Mouse (Mus musculus) kidney, postnatal 0 days (tissue): ENCODE measurements at regions not wholly inside any gene's neighbourhood (a gene's known extent, or its start where the extent isn't known, plus 50 kb on each side); places are given as distances from the start of the nearest gene placed in this dataset.
A peak's percentile ranks its signal among the peaks of the same experiment; 100 is the strongest.

Experiments used
- ATAC-seq: fragments of 200-750 bp; cut with Nextera tagmentation; replicated peaks from 2 replicates; pipeline ENCODE4 v1.8.0; 2017; ENCODE audit warnings: low read depth, moderate number of reproducible peaks, moderate TSS enrichment, moderate library complexity; ENCODE audit not compliant: low FRiP score
- DNase-seq: peaks from one replicate; pipeline ENCODE4 v3.0.0-alpha.2; 2016; ENCODE audit warnings: low spot score
- H3K27ac ChIP-seq: fragments of 300-500 bp; sonication (generic); 2 replicates; pipeline ENCODE4 v1.5.1; 2014; ENCODE audit warnings: mild to moderate bottlenecking
- H3K27me3 ChIP-seq: fragments of 300-500 bp; sonication (generic); 2 replicates; pipeline ENCODE4 v1.6.1; 2014; ENCODE audit warnings: low read length, mixed read lengths; ENCODE audit not compliant: insufficient read depth
- H3K36me3 ChIP-seq: fragments of 300-500 bp; sonication (generic); 2 replicates; pipeline ENCODE4 v1.6.1; 2014; ENCODE audit warnings: low read length, mixed read lengths; ENCODE audit not compliant: insufficient read depth
- H3K4me1 ChIP-seq: fragments of 300-500 bp; sonication (generic); replicated peaks from 2 replicates; pipeline ENCODE4 v1.6.1; 2014; ENCODE audit warnings: antibody characterized with exemption, low read length, mixed read lengths; ENCODE audit not compliant: insufficient read depth
- H3K4me2 ChIP-seq: fragments of 300-500 bp; sonication (generic); 2 replicates; pipeline ENCODE4 v1.6.1; 2014; ENCODE audit warnings: mild to moderate bottlenecking, low read length, moderate library complexity, mixed read lengths
- H3K4me3 ChIP-seq: fragments of 300-500 bp; sonication (generic); replicated peaks from 2 replicates; pipeline ENCODE4 v1.5.1; 2014; ENCODE audit warnings: low read depth, low read length
- H3K9ac ChIP-seq: fragments of 300-500 bp; sonication (generic); 2 replicates; pipeline ENCODE4 v1.6.1; 2014; ENCODE audit warnings: low read depth, low read length
- H3K9me3 ChIP-seq: fragments of 300-500 bp; sonication (generic); replicated peaks from 2 replicates; pipeline ENCODE4 v1.6.1; 2016; ENCODE audit warnings: low read length, inconsistent platforms, mixed read lengths
- CTCF ChIP-seq: IDR thresholded peaks from 2 replicates; pipeline ENCODE4 v1.5.1; 2016; ENCODE audit warnings: antibody characterized with exemption, low read depth, mild to moderate bottlenecking, moderate library complexity
- WGBS: fragments of 180-500 bp; shearing (Covaris S2); extraction: QIAGEN DNeasy Blood & Tissue Kit; methylation state at CpG from one replicate; pipeline ENCODE4 v1.1.7; 2014; 5-methylcytosine and 5-hydroxymethylcytosine counted together

DNA sequence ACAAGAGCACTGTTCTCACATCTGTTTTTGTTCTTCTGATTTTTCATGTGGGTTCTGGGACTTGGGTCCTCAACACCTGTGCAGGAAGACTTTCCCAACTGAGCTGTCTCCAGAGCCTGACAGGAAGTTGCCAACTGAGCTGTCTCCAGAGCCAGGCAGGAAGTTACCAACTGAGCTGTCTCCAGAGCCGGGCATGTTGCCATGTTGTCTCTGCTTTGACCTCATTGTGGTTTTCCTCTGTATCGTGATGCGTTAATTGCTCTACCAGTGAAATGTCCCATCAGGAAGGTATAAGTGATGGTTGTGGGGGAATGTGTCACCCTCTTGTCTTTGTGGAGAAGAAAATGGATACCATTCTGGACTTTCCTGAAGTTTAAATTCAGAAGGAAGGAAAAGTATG lies 54.4 kb upstream of the Olfm4 start:
- Histone ChIP-seq H3K9me3 (no peaks in the 10 kb centered on the region), H3K4me2 (no peak overlapping the region), H3K36me3 (no peaks in the 10 kb centered on the region), H3K27me3 (no peaks in the 10 kb centered on the region), H3K4me1 (no peaks in the 10 kb centered on the region), H3K4me3 (no peak overlapping the region), H3K27ac (no peak overlapping the region), H3K9ac (no peak overlapping the region)
- no peak for DNase-seq
- WGBS = 80% methylated on average over 3 of the region's 3 CpGs
- no peak for TF ChIP-seq CTCF
- ATAC-seq = no peak

DNA sequence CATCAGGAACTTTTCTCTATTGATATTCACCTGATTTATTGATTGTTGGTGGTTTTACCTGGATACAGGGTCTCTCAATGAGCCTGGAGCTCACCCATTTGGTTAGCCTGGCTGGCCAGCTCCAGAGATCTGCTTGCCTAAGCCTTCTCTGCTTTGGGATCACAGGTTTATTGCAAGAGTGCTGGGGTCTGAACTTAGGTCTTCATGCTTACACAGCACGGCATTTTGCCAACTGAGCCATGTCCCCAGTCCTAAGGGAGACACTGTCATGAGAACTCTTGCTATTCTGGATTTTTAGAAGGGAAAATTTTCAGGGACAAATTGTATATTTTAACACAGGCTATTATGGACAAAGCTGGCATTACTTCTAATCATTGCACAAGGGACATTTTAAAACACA lies 56.7 kb upstream of the Olfm4 start:
- no peak for ATAC-seq
- Histone ChIP-seq H3K4me3 (no peak overlapping the region), H3K27ac (no peak overlapping the region), H3K36me3 (no peaks in the 10 kb centered on the region), H3K4me2 (no peak overlapping the region), H3K9ac (no peak overlapping the region), H3K4me1 (no peaks in the 10 kb centered on the region), H3K9me3 (no peaks in the 10 kb centered on the region), H3K27me3 (no peaks in the 10 kb centered on the region)
- no peak for DNase-seq
- 82% methylated on average over 1 of the region's 1 CpGs for WGBS
- no peak for TF ChIP-seq CTCF

DNA sequence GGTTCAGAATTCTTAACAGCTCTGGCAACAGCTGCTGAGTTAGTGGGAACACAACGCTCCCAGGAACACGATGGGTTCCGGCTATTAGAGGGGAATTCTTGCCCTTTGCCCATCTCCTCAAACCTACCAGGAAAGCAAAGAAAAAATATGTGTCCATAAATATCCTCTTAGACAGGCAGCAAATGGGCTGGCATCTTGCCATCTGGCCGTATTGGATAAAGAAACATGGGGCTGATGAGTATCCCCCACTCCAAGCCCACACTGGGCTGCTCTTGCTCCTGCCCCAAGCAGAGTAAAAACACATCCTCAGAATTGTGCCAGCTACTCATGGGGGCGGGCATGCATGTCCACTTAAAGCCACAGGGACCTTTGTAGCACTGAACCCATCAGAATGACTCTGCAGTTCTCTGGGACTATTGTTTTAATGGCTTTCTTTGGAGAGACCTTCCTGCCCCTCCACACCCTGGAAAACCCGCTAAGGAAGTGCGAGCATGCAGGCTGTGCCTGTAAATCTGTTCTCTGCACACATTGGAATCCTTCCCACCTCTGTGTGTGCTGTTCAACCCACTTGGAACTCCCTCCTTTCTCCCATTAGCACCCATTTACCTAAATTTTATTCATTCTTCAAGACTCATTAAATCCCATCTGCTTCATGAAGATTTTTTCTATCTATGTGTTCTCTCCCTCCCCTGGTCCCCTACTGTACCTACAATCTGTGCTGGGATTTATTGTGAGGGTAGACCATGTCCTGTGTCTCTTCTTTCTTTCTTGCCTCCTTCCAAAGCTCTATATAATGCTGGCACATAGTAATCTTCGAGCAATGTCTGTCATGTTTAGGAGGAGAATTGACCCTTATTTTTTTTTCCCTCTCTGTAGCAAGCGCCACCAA lies 66.7 kb upstream of the Olfm4 start:
- H3K9ac ChIP-seq = no peak overlapping the region
- 39% methylated on average over 9 of the region's 9 CpGs for WGBS
- no peaks in the 10 kb centered on the region for H3K27me3 ChIP-seq
- DNase-seq (peak; percentile 15), ATAC-seq (peak; percentile 52; the same call in 1 of the 2 replicates)
- H3K4me3 ChIP-seq = no peak overlapping the region
- H3K36me3 ChIP-seq = no peaks in the 10 kb centered on the region
- no peaks in the 10 kb centered on the region for H3K9me3 ChIP-seq
- no peak overlapping the region for H3K4me2 ChIP-seq
- H3K27ac ChIP-seq = no peak overlapping the region
- no peak for TF ChIP-seq CTCF
- H3K4me1 ChIP-seq = no peaks in the 10 kb centered on the region

DNA sequence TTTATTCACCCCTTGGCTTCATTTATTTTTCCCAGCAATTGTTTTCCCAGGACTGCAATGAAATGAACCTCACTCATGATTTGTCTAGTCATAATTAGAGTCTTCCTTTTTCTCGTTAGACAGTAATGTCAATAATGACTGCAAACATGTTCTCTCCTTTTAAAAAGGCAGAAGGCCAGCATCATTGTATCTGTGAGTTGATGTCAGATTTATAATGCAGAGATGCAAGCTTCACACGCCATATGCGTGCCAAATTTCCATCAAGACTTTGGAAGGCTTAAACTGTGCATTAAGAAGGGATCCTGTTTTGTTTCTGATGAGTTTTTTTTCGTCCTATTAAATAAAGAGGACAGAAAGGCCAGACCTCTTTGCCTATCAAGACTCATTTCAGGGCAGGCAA lies 68.9 kb upstream of the Olfm4 start:
- Histone ChIP-seq H3K27ac (no peak overlapping the region), H3K27me3 (no peaks in the 10 kb centered on the region), H3K9me3 (no peaks in the 10 kb centered on the region), H3K4me1 (no peaks in the 10 kb centered on the region), H3K4me2 (no peak overlapping the region), H3K36me3 (no peaks in the 10 kb centered on the region), H3K4me3 (no peak overlapping the region), H3K9ac (no peak overlapping the region)
- DNase-seq (no peak), ATAC-seq (no peak)
- TF ChIP-seq CTCF = no peak
- 83% methylated on average over 4 of the region's 4 CpGs for WGBS

DNA sequence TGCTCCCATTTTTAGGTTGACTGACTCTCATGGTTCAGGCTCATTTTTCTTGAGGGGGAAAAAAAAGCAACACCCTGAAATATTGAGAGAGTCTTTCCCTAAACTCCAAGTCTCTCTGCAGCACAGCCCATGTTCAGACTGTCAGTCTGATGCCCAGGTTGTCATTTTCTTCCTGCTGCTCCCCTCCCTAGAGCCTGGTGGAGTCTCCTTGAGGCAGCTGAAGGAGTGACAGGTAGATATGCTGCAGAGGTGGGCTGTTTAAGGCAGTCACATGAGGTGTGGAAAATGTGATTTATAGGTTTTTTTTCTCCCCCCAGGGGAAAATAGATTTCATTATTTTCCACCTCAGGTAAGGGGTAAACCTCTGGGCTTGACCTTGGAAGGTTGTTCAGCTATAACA lies 70.6 kb upstream of the Olfm4 start:
- ATAC-seq (no peak), DNase-seq (no peak)
- no peak overlapping the region for H3K4me3 ChIP-seq
- no peak overlapping the region for H3K4me2 ChIP-seq
- H3K27ac ChIP-seq = no peak overlapping the region
- H3K27me3 ChIP-seq = no peaks in the 10 kb centered on the region
- H3K9me3 ChIP-seq = no peaks in the 10 kb centered on the region
- TF ChIP-seq CTCF = no peak
- H3K4me1 ChIP-seq = no peaks in the 10 kb centered on the region
- H3K9ac ChIP-seq = no peak overlapping the region
- H3K36me3 ChIP-seq = no peaks in the 10 kb centered on the region

DNA sequence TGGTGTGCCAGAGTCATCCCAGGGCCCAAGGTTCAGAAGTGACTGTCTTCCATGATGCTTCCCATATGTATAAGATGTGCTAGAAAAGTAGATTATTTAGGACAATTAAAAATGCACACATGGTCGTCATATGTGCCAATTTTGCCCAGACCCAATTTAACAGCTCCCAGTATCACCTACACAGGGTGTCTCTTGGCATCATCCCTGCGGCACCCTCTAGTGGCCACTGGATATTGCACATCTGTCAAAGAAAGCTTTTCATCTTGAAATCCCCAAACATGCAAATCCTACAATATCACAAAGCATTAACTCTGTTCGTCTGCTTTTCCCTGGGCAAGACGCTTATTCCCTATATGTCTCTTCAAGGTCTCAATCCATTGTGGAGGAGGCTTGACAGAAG lies 71.3 kb upstream of the Olfm4 start:
- Histone ChIP-seq H3K27ac (no peak overlapping the region), H3K4me3 (no peak overlapping the region), H3K4me2 (no peak overlapping the region), H3K9ac (no peak overlapping the region), H3K36me3 (no peaks in the 10 kb centered on the region), H3K4me1 (no peaks in the 10 kb centered on the region), H3K9me3 (no peaks in the 10 kb centered on the region), H3K27me3 (no peaks in the 10 kb centered on the region)
- 34% methylated on average over 4 of the region's 4 CpGs for WGBS
- peak; percentile 32 for DNase-seq
- ATAC-seq = no peak
- TF ChIP-seq CTCF = peak; percentile 74

DNA sequence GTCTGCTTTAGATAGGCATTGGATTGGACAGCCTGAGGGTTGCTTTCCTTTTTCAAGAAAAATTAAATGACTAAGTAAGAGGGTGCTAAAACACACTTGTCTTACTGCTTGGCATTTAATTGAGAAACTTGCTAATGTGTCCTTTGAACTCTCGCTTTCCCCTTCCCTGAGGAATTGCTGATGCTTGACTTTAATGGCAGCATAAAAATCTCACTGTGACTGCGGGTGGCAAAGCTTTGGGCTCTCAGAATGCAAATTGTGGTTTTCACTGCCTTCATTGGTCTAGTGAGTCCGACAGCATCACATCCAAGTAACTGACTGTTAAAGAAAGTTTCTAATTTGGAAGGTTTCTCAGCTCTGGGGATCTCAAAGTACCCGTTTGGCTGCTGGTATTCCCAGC lies 76.1 kb upstream of the Olfm4 start:
- no peak overlapping the region for H3K27ac ChIP-seq
- no peak overlapping the region for H3K4me2 ChIP-seq
- WGBS = 21% methylated on average over 4 of the region's 4 CpGs
- H3K9ac ChIP-seq = no peak overlapping the region
- no peaks in the 10 kb centered on the region for H3K36me3 ChIP-seq
- DNase-seq (no peak), ATAC-seq (no peak)
- H3K27me3 ChIP-seq = no peaks in the 10 kb centered on the region
- H3K4me3 ChIP-seq = no peak overlapping the region
- TF ChIP-seq CTCF = no peak
- no peaks in the 10 kb centered on the region for H3K4me1 ChIP-seq
- no peaks in the 10 kb centered on the region for H3K9me3 ChIP-seq
